Mouse (Mus musculus): ENCODE measurements at regions not wholly inside any gene's neighbourhood (a gene's known extent, or its start where the extent isn't known, plus 50 kb on each side); places are given as distances from the start of the nearest gene placed in this dataset.

GRCm38 (mm10) chr15:22151894-22152494 lies 396.8 kb upstream of the Cdh18 start:
- DNase-seq (ENCODE audit: low spot score) (no peak), ATAC-seq (ENCODE audit: low FRiP score) (no peak)

GRCm38 (mm10) chr15:22152678-22153077 lies 396.1 kb upstream of the Cdh18 start:
- DNase-seq (ENCODE audit: low spot score) (no peak), ATAC-seq (ENCODE audit: low FRiP score) (no peak)
- no peak overlapping the region for H3K4me2 ChIP-seq (replicated peaks)
- H3K36me3 ChIP-seq (replicated peaks; ENCODE audit: control insufficient read depth, insufficient read depth): no peaks in the 10 kb centered on the region
- H3K4me1 ChIP-seq (replicated peaks; ENCODE audit: control insufficient read depth, insufficient read depth, low read length): no peaks in the 10 kb centered on the region
- WGBS: 27% methylated on average over 1 of the region's 1 CpGs
- H3K9ac ChIP-seq: no peak overlapping the region
- H3K27ac ChIP-seq: no peak overlapping the region
- H3K4me3 ChIP-seq (replicated peaks; ENCODE audit: low read length): no peak overlapping the region
- no peaks in the 10 kb centered on the region for H3K9me3 ChIP-seq (ENCODE audit: control insufficient read depth, low read length)
- H3K27me3 ChIP-seq (ENCODE audit: control insufficient read depth, insufficient read depth, low read length): no peaks in the 10 kb centered on the region

More at GRCm38 (mm10) chr15:22151894-22152494, 396.8 kb upstream of the Cdh18 start:
- Histone ChIP-seq H3K36me3 (replicated peaks; ENCODE audit: control insufficient read depth, insufficient read depth) (no peaks in the 10 kb centered on the region), H3K27me3 (ENCODE audit: control insufficient read depth, insufficient read depth, low read length) (no peaks in the 10 kb centered on the region), H3K4me2 (replicated peaks) (no peak overlapping the region), H3K9ac (no peak overlapping the region), H3K27ac (no peak overlapping the region), H3K4me3 (replicated peaks; ENCODE audit: low read length) (no peak overlapping the region), H3K9me3 (ENCODE audit: control insufficient read depth, low read length) (no peaks in the 10 kb centered on the region), H3K4me1 (replicated peaks; ENCODE audit: control insufficient read depth, insufficient read depth, low read length) (no peaks in the 10 kb centered on the region)
- 57% methylated on average over 4 of the region's 4 CpGs for WGBS

- H3K27ac ChIP-seq: no peak overlapping the region
- no peak overlapping the region for H3K9ac ChIP-seq
- peak; percentile 64 for DNase-seq (ENCODE audit: low spot score)
- H3K4me1 ChIP-seq (replicated peaks; ENCODE audit: control insufficient read depth, insufficient read depth, low read length): no peaks in the 10 kb centered on the region
- no peak overlapping the region for H3K4me3 ChIP-seq (replicated peaks; ENCODE audit: low read length)
- WGBS: 73% methylated on average over 5 of the region's 5 CpGs
- peaks cover 5% of the 10 kb centered on the region; the same call in 1 of the 2 replicates for H3K9me3 ChIP-seq (ENCODE audit: control insufficient read depth, low read length)
- no peaks in the 10 kb centered on the region for H3K27me3 ChIP-seq (ENCODE audit: control insufficient read depth, insufficient read depth, low read length)
- no peak for ATAC-seq (ENCODE audit: low FRiP score)
- H3K4me2 ChIP-seq (replicated peaks): no peak overlapping the region
- no peaks in the 10 kb centered on the region for H3K36me3 ChIP-seq (replicated peaks; ENCODE audit: control insufficient read depth, insufficient read depth)
Measured at GRCm38 (mm10) chr15:22170302-22170701, 378.5 kb upstream of the Cdh18 start.

GRCm38 (mm10) chr15:22208991-22209390 lies 339.8 kb upstream of the Cdh18 start:
- Histone ChIP-seq H3K4me3 (replicated peaks; ENCODE audit: low read length) (no peak overlapping the region), H3K36me3 (replicated peaks; ENCODE audit: control insufficient read depth, insufficient read depth) (no peaks in the 10 kb centered on the region), H3K4me1 (replicated peaks; ENCODE audit: control insufficient read depth, insufficient read depth, low read length) (no peaks in the 10 kb centered on the region), H3K4me2 (replicated peaks) (no peak overlapping the region), H3K27ac (no peak overlapping the region), H3K9me3 (ENCODE audit: control insufficient read depth, low read length) (no peaks in the 10 kb centered on the region), H3K9ac (no peak overlapping the region), H3K27me3 (ENCODE audit: control insufficient read depth, insufficient read depth, low read length) (no peaks in the 10 kb centered on the region)
- WGBS: 90% methylated on average over 1 of the region's 1 CpGs
- DNase-seq (ENCODE audit: low spot score) (no peak), ATAC-seq (ENCODE audit: low FRiP score) (no peak)

- H3K4me1 ChIP-seq (replicated peaks; ENCODE audit: control insufficient read depth, insufficient read depth, low read length): no peaks in the 10 kb centered on the region
- no peaks in the 10 kb centered on the region for H3K9me3 ChIP-seq (ENCODE audit: control insufficient read depth, low read length)
- no peak for DNase-seq (ENCODE audit: low spot score)
- H3K36me3 ChIP-seq (replicated peaks; ENCODE audit: control insufficient read depth, insufficient read depth): no peaks in the 10 kb centered on the region
- H3K9ac ChIP-seq: no peak overlapping the region
- H3K27ac ChIP-seq: no peak overlapping the region
- ATAC-seq (ENCODE audit: low FRiP score): no peak
- H3K4me2 ChIP-seq (replicated peaks): no peak overlapping the region
- no peaks in the 10 kb centered on the region for H3K27me3 ChIP-seq (ENCODE audit: control insufficient read depth, insufficient read depth, low read length)
- no peak overlapping the region for H3K4me3 ChIP-seq (replicated peaks; ENCODE audit: low read length)
- 72% methylated on average over 4 of the region's 4 CpGs for WGBS
Measured at GRCm38 (mm10) chr15:22232629-22233028, 316.2 kb upstream of the Cdh18 start.

GRCm38 (mm10) chr15:22280919-22281318 lies 267.9 kb upstream of the Cdh18 start:
- Histone ChIP-seq H3K36me3 (replicated peaks; ENCODE audit: control insufficient read depth, insufficient read depth) (no peaks in the 10 kb centered on the region), H3K27me3 (ENCODE audit: control insufficient read depth, insufficient read depth, low read length) (no peaks in the 10 kb centered on the region), H3K4me2 (replicated peaks) (no peak overlapping the region), H3K27ac (no peak overlapping the region), H3K9me3 (ENCODE audit: control insufficient read depth, low read length) (no peaks in the 10 kb centered on the region), H3K4me3 (replicated peaks; ENCODE audit: low read length) (no peak overlapping the region), H3K9ac (no peak overlapping the region), H3K4me1 (replicated peaks; ENCODE audit: control insufficient read depth, insufficient read depth, low read length) (no peaks in the 10 kb centered on the region)
- no peak for DNase-seq (ENCODE audit: low spot score)
- no peak for ATAC-seq (ENCODE audit: low FRiP score)
- 82% methylated on average over 1 of the region's 1 CpGs for WGBS

GRCm38 (mm10) chr15:22311016-22311415 lies 237.8 kb upstream of the Cdh18 start:
- H3K27me3 ChIP-seq (ENCODE audit: control insufficient read depth, insufficient read depth, low read length): no peaks in the 10 kb centered on the region
- WGBS: 74% methylated on average over 5 of the region's 5 CpGs
- H3K4me2 ChIP-seq (replicated peaks): no peak overlapping the region

GRCm38 (mm10) chr15:22318992-22319391 lies 229.8 kb upstream of the Cdh18 start:
- DNase-seq (ENCODE audit: low spot score): no peak
- 91% methylated on average over 7 of the region's 7 CpGs for WGBS

More at GRCm38 (mm10) chr15:22311016-22311415, 237.8 kb upstream of the Cdh18 start:
- no peaks in the 10 kb centered on the region for H3K36me3 ChIP-seq (replicated peaks; ENCODE audit: control insufficient read depth, insufficient read depth)
- H3K27ac ChIP-seq: no peak overlapping the region
- H3K9ac ChIP-seq: no peak overlapping the region
- DNase-seq (ENCODE audit: low spot score) (no peak), ATAC-seq (ENCODE audit: low FRiP score) (no peak)
- no peaks in the 10 kb centered on the region for H3K9me3 ChIP-seq (ENCODE audit: control insufficient read depth, low read length)
- no peak overlapping the region for H3K4me3 ChIP-seq (replicated peaks; ENCODE audit: low read length)
- H3K4me1 ChIP-seq (replicated peaks; ENCODE audit: control insufficient read depth, insufficient read depth, low read length): no peaks in the 10 kb centered on the region

GRCm38 (mm10) chr15:22338941-22339340 lies 209.9 kb upstream of the Cdh18 start:
- ATAC-seq (ENCODE audit: low FRiP score) (no peak), DNase-seq (ENCODE audit: low spot score) (no peak)
- Histone ChIP-seq H3K4me3 (replicated peaks; ENCODE audit: low read length) (no peak overlapping the region), H3K27ac (no peak overlapping the region), H3K4me1 (replicated peaks; ENCODE audit: control insufficient read depth, insufficient read depth, low read length) (no peaks in the 10 kb centered on the region), H3K36me3 (replicated peaks; ENCODE audit: control insufficient read depth, insufficient read depth) (no peaks in the 10 kb centered on the region), H3K9ac (no peak overlapping the region), H3K9me3 (ENCODE audit: control insufficient read depth, low read length) (no peaks in the 10 kb centered on the region), H3K4me2 (replicated peaks) (no peak overlapping the region), H3K27me3 (ENCODE audit: control insufficient read depth, insufficient read depth, low read length) (no peaks in the 10 kb centered on the region)
- 61% methylated on average over 3 of the region's 3 CpGs for WGBS

More at GRCm38 (mm10) chr15:22318992-22319391, 229.8 kb upstream of the Cdh18 start:
- no peaks in the 10 kb centered on the region for H3K9me3 ChIP-seq (ENCODE audit: control insufficient read depth, low read length)
- no peak overlapping the region for H3K4me3 ChIP-seq (replicated peaks; ENCODE audit: low read length)
- no peaks in the 10 kb centered on the region for H3K27me3 ChIP-seq (ENCODE audit: control insufficient read depth, insufficient read depth, low read length)
- H3K9ac ChIP-seq: no peak overlapping the region
- H3K36me3 ChIP-seq (replicated peaks; ENCODE audit: control insufficient read depth, insufficient read depth): no peaks in the 10 kb centered on the region
- H3K27ac ChIP-seq: no peak overlapping the region
- H3K4me2 ChIP-seq (replicated peaks): no peak overlapping the region
- H3K4me1 ChIP-seq (replicated peaks; ENCODE audit: control insufficient read depth, insufficient read depth, low read length): no peaks in the 10 kb centered on the region
- ATAC-seq (ENCODE audit: low FRiP score): no peak

GRCm38 (mm10) chr15:22344321-22344720 lies 204.5 kb upstream of the Cdh18 start:
- Histone ChIP-seq H3K27me3 (ENCODE audit: control insufficient read depth, insufficient read depth, low read length) (no peaks in the 10 kb centered on the region), H3K4me3 (replicated peaks; ENCODE audit: low read length) (no peak overlapping the region), H3K9ac (no peak overlapping the region), H3K27ac (no peak overlapping the region), H3K4me2 (replicated peaks) (no peak overlapping the region), H3K9me3 (ENCODE audit: control insufficient read depth, low read length) (no peaks in the 10 kb centered on the region), H3K36me3 (replicated peaks; ENCODE audit: control insufficient read depth, insufficient read depth) (no peaks in the 10 kb centered on the region), H3K4me1 (replicated peaks; ENCODE audit: control insufficient read depth, insufficient read depth, low read length) (0 out of 2 replicates have a peak, but pooled peaks cover 4% of the 10 kb centered on the region)
- DNase-seq (ENCODE audit: low spot score) (peak; percentile 11), ATAC-seq (ENCODE audit: low FRiP score) (no peak)
